Mouse (Mus musculus): Measurements from ENCODE around the gene Clec3a.

GRCm38 (mm10) chr8:114417786-114418185 lies at the start of gene Clec3a:
- TF ChIP-seq POLR2A (IDR thresholded peaks at IDR 0.05; ENCODE audit: borderline replicate concordance, extremely low read depth, low read depth, low read length) (no peak), CTCF (IDR thresholded peaks at IDR 0.05; ENCODE audit: insufficient read depth, low read length) (no peak)
